Mouse (Mus musculus): Measurements from ENCODE around the gene Ddx46.

DNA sequence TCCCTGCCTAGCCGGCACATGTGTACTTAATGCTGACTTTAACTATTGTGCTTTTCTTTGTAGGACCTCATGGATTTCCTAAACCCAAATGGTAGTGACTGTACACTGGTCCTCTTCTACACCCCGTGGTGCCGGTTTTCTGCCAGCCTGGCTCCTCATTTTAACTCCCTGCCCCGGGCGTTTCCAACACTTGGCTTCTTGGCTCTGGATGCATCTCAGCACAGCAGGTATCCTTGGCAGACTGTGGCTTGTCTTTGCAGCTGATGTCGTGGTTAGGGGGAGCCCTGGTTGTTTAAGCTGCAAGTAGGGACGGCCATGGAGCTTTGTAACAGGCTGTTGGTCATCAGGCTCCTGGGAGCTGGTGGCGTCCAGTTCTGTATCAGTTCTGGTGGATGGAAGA is 86.7 kb downstream of the Ddx46 start:
- TF ChIP-seq POLR2A (IDR thresholded peaks at IDR 0.05; ENCODE audit: borderline replicate concordance, extremely low read depth, insufficient read depth, insufficient read length, poor library complexity, severe bottlenecking) (no peak), CTCF (IDR thresholded peaks at IDR 0.05; ENCODE audit: borderline replicate concordance, extremely low read depth, insufficient read depth, insufficient read length) (no peak)
